9 mouse cellular contexts compared by ENCODE assay signal in the genomic region with DNA sequence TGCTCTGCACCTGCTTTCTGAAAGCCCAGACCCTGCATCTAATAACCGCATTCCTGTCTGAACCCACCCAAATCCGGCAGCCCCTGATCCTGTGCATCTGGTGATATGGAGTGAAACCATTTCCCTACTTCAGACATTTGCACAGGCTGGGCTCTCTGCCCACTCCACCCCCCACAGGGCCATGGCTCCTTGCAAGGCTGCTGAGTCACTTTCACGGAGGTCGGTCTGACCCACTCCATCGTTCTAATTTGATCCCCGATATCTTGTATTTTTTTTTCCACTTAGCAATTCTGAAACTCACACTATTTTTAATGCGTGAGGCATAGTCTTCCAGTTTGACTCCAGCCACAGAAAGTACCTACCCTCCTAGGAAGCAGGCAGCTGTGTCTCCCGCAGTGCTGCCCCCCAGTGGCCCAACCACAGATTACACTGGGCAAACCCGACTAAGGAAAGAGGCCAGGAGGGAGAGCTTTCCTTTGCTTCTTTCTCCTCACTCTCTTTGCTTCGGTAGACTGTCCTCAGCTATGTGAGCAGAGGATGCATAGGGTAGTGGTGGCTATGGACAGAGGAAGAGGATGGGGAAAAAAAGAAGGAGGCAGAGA. TPM values are rescaled to one million over a fixed set of nuclear protein-coding genes. Genes with fewer than 3 reads are reported as not detected.
A peak's percentile ranks its signal among the peaks of the same experiment; 100 is the strongest.
DNase-seq lines count a peak whose midpoint lies in the region; ATAC-seq and TF ChIP-seq lines count a peak whose summit lies in the region.
"Had no signal": no experiment of that assay in that cellular context is flagged by ENCODE, and none has a peak within 500 bp of the region (broad histone marks: within the 10 kb centered on the region; RNA-seq: fewer than 3 reads in every experiment).

No protein-coding gene starts in this region.

- TF ChIP-seq CTCF in hindbrain, postnatal 0 days (IDR thresholded peaks at IDR 0.05; ENCODE audit: low read depth), result peak; percentile 70

- H3K4me1 ChIP-seq in hindbrain, postnatal 0 days (ENCODE audit: insufficient read depth, low read length), result no peaks in the 10 kb centered on the region
- H3K4me1 ChIP-seq in hindbrain, embryonic 14.5 days (replicated peaks; ENCODE audit: control insufficient read depth, insufficient read depth, low read length), result no peaks in the 10 kb centered on the region
- H3K4me1 ChIP-seq in neural tube, embryonic 11.5 days (ENCODE audit: control insufficient read depth, insufficient read depth, low read length), result no peaks in the 10 kb centered on the region

- intact Hi-C loops in left cerebral cortex, postnatal 10 days (cut with DNase I), result no loop called here

- ATAC-seq in hindbrain, postnatal 0 days, result no peak
- ATAC-seq in hindbrain, embryonic 14.5 days (ENCODE audit: low FRiP score), result no peak
- peak; percentile 38 for ATAC-seq in granulocyte monocyte progenitor cell, adult 5-6 weeks (replicated peaks; ENCODE audit: poor library complexity, severe bottlenecking)
- ATAC-seq in neural tube, embryonic 11.5 days (ENCODE audit: insufficient read depth, low FRiP score, low TSS enrichment), result no peak

- 31% methylated on average over 10 of the region's 10 CpGs for WGBS in hindbrain, postnatal 0 days
- WGBS in hindbrain, embryonic 14.5 days, result 52% methylated on average over 10 of the region's 10 CpGs
- 54% methylated on average over 10 of the region's 10 CpGs for WGBS in neural tube, embryonic 11.5 days

- no peak overlapping the region for H3K27ac ChIP-seq in hindbrain, postnatal 0 days
- no peak overlapping the region for H3K27ac ChIP-seq in hindbrain, embryonic 14.5 days
- H3K27ac ChIP-seq in neural tube, embryonic 11.5 days (ENCODE audit: low read depth, low read length), result no peak overlapping the region
- H3K27ac ChIP-seq: embryonic facial prominence, embryonic 12.5 days had no signal

- DNase-seq in hindbrain, postnatal 0 days (ENCODE audit: low spot score), result peak; percentile 37
- no peak for DNase-seq in hindbrain, embryonic 14.5 days (ENCODE audit: low spot score)
- peak; percentile 43 for DNase-seq in MEL-GATA-1-ER (ENCODE audit: extremely low read depth, low read depth)
- DNase-seq in cerebellum, adult 9-10 months, result peak; percentile 80
- peak; percentile 27 to 70 for DNase-seq in left cerebral cortex, postnatal 10 days (ENCODE audit: extremely low spot score in 1 of 2, low spot score in 2 of 2)
- peak; percentile 70 for DNase-seq in neural tube, embryonic 11.5 days (ENCODE audit: low spot score)
- DNase-seq in thymus, postnatal 14 days, result peak; percentile 64

- no peaks in the 10 kb centered on the region for H3K27me3 ChIP-seq in hindbrain, postnatal 0 days (ENCODE audit: insufficient read depth, low read length)
- no peaks in the 10 kb centered on the region for H3K27me3 ChIP-seq in hindbrain, embryonic 14.5 days (ENCODE audit: control insufficient read depth, insufficient read depth, low read length)
- no peaks in the 10 kb centered on the region for H3K27me3 ChIP-seq in neural tube, embryonic 11.5 days (ENCODE audit: control insufficient read depth, insufficient read depth, low read length)
- H3K27me3 ChIP-seq: embryonic facial prominence, embryonic 12.5 days had no signal

- H3K4me2 ChIP-seq in hindbrain, postnatal 0 days (ENCODE audit: low read depth, low read length), result no peak overlapping the region
- no peak overlapping the region for H3K4me2 ChIP-seq in hindbrain, embryonic 14.5 days (replicated peaks)
- H3K4me2 ChIP-seq in neural tube, embryonic 11.5 days (ENCODE audit: low read depth), result no peak overlapping the region
- H3K4me2 ChIP-seq: embryonic facial prominence, embryonic 12.5 days had no signal

- no peak overlapping the region for H3K9ac ChIP-seq in hindbrain, postnatal 0 days (replicated peaks; ENCODE audit: low read length)
- no peak overlapping the region for H3K9ac ChIP-seq in hindbrain, embryonic 14.5 days
- no peak overlapping the region for H3K9ac ChIP-seq in neural tube, embryonic 11.5 days (ENCODE audit: low read length)
- H3K9ac ChIP-seq: embryonic facial prominence, embryonic 12.5 days had no signal

- H3K9me3 ChIP-seq in hindbrain, postnatal 0 days (ENCODE audit: low read length), result no peaks in the 10 kb centered on the region
- no peaks in the 10 kb centered on the region for H3K9me3 ChIP-seq in hindbrain, embryonic 14.5 days (ENCODE audit: control insufficient read depth, low read length)
- H3K9me3 ChIP-seq in neural tube, embryonic 11.5 days (ENCODE audit: control insufficient read depth, low read length), result no peaks in the 10 kb centered on the region
- H3K9me3 ChIP-seq: embryonic facial prominence, embryonic 12.5 days had no signal

- no peak overlapping the region for H3K4me3 ChIP-seq in hindbrain, postnatal 0 days (ENCODE audit: low read length)
- no peak overlapping the region for H3K4me3 ChIP-seq in hindbrain, embryonic 14.5 days (replicated peaks; ENCODE audit: low read length)
- no peak overlapping the region for H3K4me3 ChIP-seq in neural tube, embryonic 11.5 days (ENCODE audit: low read depth, low read length)
- H3K4me3 ChIP-seq: embryonic facial prominence, embryonic 12.5 days had no signal

- H3K36me3 ChIP-seq in hindbrain, postnatal 0 days (ENCODE audit: insufficient read depth, low read length), result no peaks in the 10 kb centered on the region
- no peaks in the 10 kb centered on the region for H3K36me3 ChIP-seq in hindbrain, embryonic 14.5 days (replicated peaks; ENCODE audit: control insufficient read depth, insufficient read depth)
- no peaks in the 10 kb centered on the region for H3K36me3 ChIP-seq in neural tube, embryonic 11.5 days (ENCODE audit: control insufficient read depth, insufficient read depth, low read length)
- H3K36me3 ChIP-seq: embryonic facial prominence, embryonic 12.5 days had no signal

RNA-seq across cellular contexts. Expression of a gene that starts 7.6 kb away (rescaled TPM):
- total RNA-seq in hindbrain, postnatal 0 days (2014; rRNA removed), result 0.05 TPM in 1 of 2 replicates, not detected in the other
- polyA plus RNA-seq in hindbrain, postnatal 0 days (2015; fragmentation: Nextera tagmentation; extraction: Ambion mirVana), result 0.05 TPM in 1 of 2 replicates, not detected in the other
- polyA plus RNA-seq in hindbrain, embryonic 14.5 days (2014; fragmentation: Nextera tagmentation; extraction: Ambion mirVana), result not detected in 2 replicates
- not detected in 2 replicates for total RNA-seq in granulocyte monocyte progenitor cell, adult 5-6 weeks (2014; fragmentation: Nextera tagmentation)
- not detected in 2 replicates for total RNA-seq in granulocyte monocyte progenitor cell, adult 5-6 weeks (2017)
- total RNA-seq in left cerebral cortex, postnatal 10 days (2021), result not detected
- polyA plus RNA-seq in neural tube, embryonic 11.5 days (2014; fragmentation: Nextera tagmentation; extraction: Ambion mirVana), result not detected in 2 replicates

RNA-seq across cellular contexts. Expression of a gene that starts 19.7 kb away (rescaled TPM):
- total RNA-seq in hindbrain, postnatal 0 days (2014; rRNA removed), result 14.8 and 16.4 TPM in 2 replicates
- polyA plus RNA-seq in hindbrain, postnatal 0 days (2015; fragmentation: Nextera tagmentation; extraction: Ambion mirVana), result 3.7 and 3.9 TPM in 2 replicates
- polyA plus RNA-seq in hindbrain, embryonic 14.5 days (2014; fragmentation: Nextera tagmentation; extraction: Ambion mirVana), result 12.4 and 12.5 TPM in 2 replicates
- total RNA-seq in granulocyte monocyte progenitor cell, adult 5-6 weeks (2014; fragmentation: Nextera tagmentation), result not detected in 2 replicates
- total RNA-seq in granulocyte monocyte progenitor cell, adult 5-6 weeks (2017), result not detected in 2 replicates
- total RNA-seq in left cerebral cortex, postnatal 10 days (2021), result 10 to 100 TPM; 11.9 to 13.2 TPM
- polyA plus RNA-seq in neural tube, embryonic 11.5 days (2014; fragmentation: Nextera tagmentation; extraction: Ambion mirVana), result 22.2 and 23.0 TPM in 2 replicates

RNA-seq across cellular contexts. Expression of a gene that starts 39.3 kb away (rescaled TPM):
- 0.47 and 3.8 TPM in 2 replicates for total RNA-seq in hindbrain, postnatal 0 days (2014; rRNA removed)
- 2.2 and 2.3 TPM in 2 replicates for polyA plus RNA-seq in hindbrain, postnatal 0 days (2015; fragmentation: Nextera tagmentation; extraction: Ambion mirVana)
- polyA plus RNA-seq in hindbrain, embryonic 14.5 days (2014; fragmentation: Nextera tagmentation; extraction: Ambion mirVana), result 6.2 and 6.3 TPM in 2 replicates
- total RNA-seq in granulocyte monocyte progenitor cell, adult 5-6 weeks (2014; fragmentation: Nextera tagmentation), result not detected in 2 replicates
- total RNA-seq in granulocyte monocyte progenitor cell, adult 5-6 weeks (2017), result not detected in 2 replicates
- under 1 TPM; 0.59 to 0.79 TPM for total RNA-seq in left cerebral cortex, postnatal 10 days (2021)
- polyA plus RNA-seq in neural tube, embryonic 11.5 days (2014; fragmentation: Nextera tagmentation; extraction: Ambion mirVana), result 5.1 and 6.1 TPM in 2 replicates

Comparison
In these comparisons a context has a peak if more than half of its experiments do, and no peak if none do; other contexts are left out.
1. RNA of a gene that starts 19.7 kb away (total RNA-seq): 14.8 to 16.4 TPM in hindbrain, postnatal 0 days and 11.9 to 13.2 TPM in left cerebral cortex, postnatal 10 days; not detected in granulocyte monocyte progenitor cell, adult 5-6 weeks; every median in the first group is over 10 times any median in the second.